Mouse (Mus musculus) frontal cortex, postnatal 14 days (tissue): ENCODE measurements at regions not wholly inside any gene's neighbourhood (a gene's known extent, or its start where the extent isn't known, plus 50 kb on each side); places are given as distances from the start of the nearest gene placed in this dataset.

ENCODE experiments used
- DNase-seq, 2 experiments: peaks; one replicate each; pipeline ENCODE4 v3.0.0; 2022; ENCODE audit warnings: low spot score in 2 of 2

- DNase-seq = no peak
Observed at GRCm38 (mm10) chr4:9218380-9218779, 979.5 kb upstream of the Car8 start.

GRCm38 (mm10) chr4:9208606-9209005, 969.8 kb upstream of the Car8 start:
- no peak for DNase-seq

GRCm38 (mm10) chr4:9200012-9200411, 961.2 kb upstream of the Car8 start:
- no peak for DNase-seq

- DNase-seq = no peak
Observed at GRCm38 (mm10) chr4:9196435-9196834, 957.6 kb upstream of the Car8 start.

GRCm38 (mm10) chr4:9193121-9193520, 954.3 kb upstream of the Car8 start:
- DNase-seq = no peak

- DNase-seq = no peak
Observed at GRCm38 (mm10) chr4:9185156-9185875, 946.5 kb upstream of the Car8 start.

- no peak for DNase-seq
Observed at GRCm38 (mm10) chr4:9184451-9185121, 945.7 kb upstream of the Car8 start.

GRCm38 (mm10) chr4:9174365-9174764, 935.5 kb upstream of the Car8 start:
- DNase-seq = no peak

- no peak for DNase-seq
Observed at GRCm38 (mm10) chr4:9162374-9162773, 923.5 kb upstream of the Car8 start.

- DNase-seq = no peak
Observed at GRCm38 (mm10) chr4:9161814-9162133, 922.9 kb upstream of the Car8 start.

- no peak for DNase-seq
Observed at GRCm38 (mm10) chr4:9161068-9161813, 922.4 kb upstream of the Car8 start.

GRCm38 (mm10) chr4:9147732-9148131, 908.9 kb upstream of the Car8 start:
- no peak for DNase-seq

GRCm38 (mm10) chr4:9144226-9145215, 905.7 kb upstream of the Car8 start:
- no peak for DNase-seq

GRCm38 (mm10) chr4:9143087-9143486, 904.2 kb upstream of the Car8 start:
- no peak for DNase-seq

- DNase-seq = no peak
Observed at GRCm38 (mm10) chr4:9141946-9142683, 903.3 kb upstream of the Car8 start.

- DNase-seq = no peak
Observed at GRCm38 (mm10) chr4:9140691-9141090, 901.9 kb upstream of the Car8 start.

GRCm38 (mm10) chr4:9136657-9137056, 897.8 kb upstream of the Car8 start:
- DNase-seq = peak in 1 of 2 experiments; percentile 3

- peak; percentile 18 to 25 for DNase-seq
Observed at GRCm38 (mm10) chr4:9136188-9136569, 897.3 kb upstream of the Car8 start.

- peak; percentile 91 to 97 for DNase-seq
Observed at GRCm38 (mm10) chr4:9135481-9136187, 896.8 kb upstream of the Car8 start.

GRCm38 (mm10) chr4:9133695-9134094, 894.9 kb upstream of the Car8 start:
- no peak for DNase-seq
